Mouse (Mus musculus): ENCODE data around the gene Lyplal1. TPM values are rescaled to one million over a fixed set of nuclear protein-coding genes. Genes with fewer than 3 reads are reported as not detected.

Gene Lyplal1
- 8.5 and 9.6 TPM in 2 replicates for polyA plus RNA-seq (2016; fragmentation: Nextera tagmentation; extraction: Ambion mirVana)

- H3K4me3 ChIP-seq, result peak within 1 kb of the TSS; percentile 70
- 5% methylated on average over 40 of the region's 44 CpGs for WGBS (ENCODE audit: insufficient replicate concordance)
- no peaks in the 10 kb centered on the region for H3K9me3 ChIP-seq (replicated peaks)
- no peak within 1 kb of the TSS for H3K27ac ChIP-seq
- peak within 1 kb of the TSS; percentile 72 for H3K9ac ChIP-seq
- H3K4me2 ChIP-seq, result peak within 1 kb of the TSS; percentile 77
- H3K4me1 ChIP-seq, result peaks cover 4% of the 10 kb centered on the region
- no peaks in the 10 kb centered on the region for H3K36me3 ChIP-seq
- H3K27me3 ChIP-seq (replicated peaks), result no peaks in the 10 kb centered on the region
- ATAC-seq, result peak; percentile 95
These were observed at the start of gene Lyplal1 for GRCm38 (mm10) chr1:186116701-186117488. Lyplal1 (minus strand) TSS chr1:186117310.

GRCm38 (mm10) chr1:186163616-186164015 lies 46.5 kb upstream of the Lyplal1 start:
- Histone ChIP-seq H3K4me1 (no peaks in the 10 kb centered on the region), H3K27me3 (replicated peaks) (no peaks in the 10 kb centered on the region), H3K4me3 (no peak overlapping the region), H3K4me2 (no peak overlapping the region), H3K9me3 (replicated peaks) (no peaks in the 10 kb centered on the region), H3K27ac (no peak overlapping the region), H3K36me3 (no peaks in the 10 kb centered on the region), H3K9ac (no peak overlapping the region)
- no peak for ATAC-seq
- 49% methylated on average over 2 of the region's 2 CpGs for WGBS (ENCODE audit: insufficient replicate concordance)

GRCm38 (mm10) chr1:186163206-186163605 lies 46.1 kb upstream of the Lyplal1 start:
- ATAC-seq, result no peak
- no peaks in the 10 kb centered on the region for H3K27me3 ChIP-seq (replicated peaks)

GRCm38 (mm10) chr1:186150376-186150775 lies 33.3 kb upstream of the Lyplal1 start:
- H3K9me3 ChIP-seq (replicated peaks), result no peaks in the 10 kb centered on the region
- H3K4me2 ChIP-seq, result no peak overlapping the region
- ATAC-seq, result no peak
- H3K4me3 ChIP-seq, result no peak overlapping the region
- H3K36me3 ChIP-seq, result no peaks in the 10 kb centered on the region
- 68% methylated on average over 5 of the region's 5 CpGs for WGBS (ENCODE audit: insufficient replicate concordance)
- H3K27me3 ChIP-seq (replicated peaks), result no peaks in the 10 kb centered on the region
- no peaks in the 10 kb centered on the region for H3K4me1 ChIP-seq
- H3K27ac ChIP-seq, result no peak overlapping the region
- H3K9ac ChIP-seq, result no peak overlapping the region

More at GRCm38 (mm10) chr1:186163206-186163605, 46.1 kb upstream of the Lyplal1 start:
- no peaks in the 10 kb centered on the region for H3K4me1 ChIP-seq
- 71% methylated on average over 12 of the region's 12 CpGs for WGBS (ENCODE audit: insufficient replicate concordance)
- no peak overlapping the region for H3K4me2 ChIP-seq
- no peak overlapping the region for H3K9ac ChIP-seq
- no peak overlapping the region for H3K4me3 ChIP-seq
- no peaks in the 10 kb centered on the region for H3K36me3 ChIP-seq
- H3K27ac ChIP-seq, result no peak overlapping the region
- no peaks in the 10 kb centered on the region for H3K9me3 ChIP-seq (replicated peaks)

GRCm38 (mm10) chr1:186145444-186145843 lies 28.3 kb upstream of the Lyplal1 start:
- no peak overlapping the region for H3K4me2 ChIP-seq
- H3K9ac ChIP-seq, result no peak overlapping the region
- ATAC-seq, result no peak
- H3K9me3 ChIP-seq (replicated peaks), result no peaks in the 10 kb centered on the region
- no peak overlapping the region for H3K4me3 ChIP-seq
- H3K27me3 ChIP-seq (replicated peaks), result no peaks in the 10 kb centered on the region
- no peaks in the 10 kb centered on the region for H3K36me3 ChIP-seq
- H3K4me1 ChIP-seq, result no peaks in the 10 kb centered on the region
- 54% methylated on average over 6 of the region's 6 CpGs for WGBS (ENCODE audit: insufficient replicate concordance)
- H3K27ac ChIP-seq, result no peak overlapping the region

- H3K27ac ChIP-seq, result no peak overlapping the region
- ATAC-seq, result no peak
- no peak overlapping the region for H3K4me3 ChIP-seq
- H3K36me3 ChIP-seq, result no peaks in the 10 kb centered on the region
- no peak overlapping the region for H3K9ac ChIP-seq
- H3K27me3 ChIP-seq (replicated peaks), result no peaks in the 10 kb centered on the region
- H3K4me2 ChIP-seq, result no peak overlapping the region
- 43% methylated on average over 2 of the region's 2 CpGs for WGBS (ENCODE audit: insufficient replicate concordance)
- H3K9me3 ChIP-seq (replicated peaks), result no peaks in the 10 kb centered on the region
- H3K4me1 ChIP-seq, result no peaks in the 10 kb centered on the region
These were observed 23.1 kb upstream of the Lyplal1 start for GRCm38 (mm10) chr1:186140191-186140590.

GRCm38 (mm10) chr1:186137873-186138272 lies 20.8 kb upstream of the Lyplal1 start:
- no peak overlapping the region for H3K9ac ChIP-seq
- no peak overlapping the region for H3K4me2 ChIP-seq
- H3K27me3 ChIP-seq (replicated peaks), result no peaks in the 10 kb centered on the region
- 63% methylated on average over 12 of the region's 12 CpGs for WGBS (ENCODE audit: insufficient replicate concordance)
- no peaks in the 10 kb centered on the region for H3K9me3 ChIP-seq (replicated peaks)
- H3K4me3 ChIP-seq, result no peak overlapping the region
- H3K36me3 ChIP-seq, result no peaks in the 10 kb centered on the region
- no peak overlapping the region for H3K27ac ChIP-seq
- no peak for ATAC-seq
- no peaks in the 10 kb centered on the region for H3K4me1 ChIP-seq

GRCm38 (mm10) chr1:186136636-186137380 lies 19.7 kb upstream of the Lyplal1 start:
- no peak overlapping the region for H3K4me2 ChIP-seq
- no peak for ATAC-seq

GRCm38 (mm10) chr1:186131465-186131864 lies 14.4 kb upstream of the Lyplal1 start:
- 67% methylated on average over 3 of the region's 3 CpGs for WGBS (ENCODE audit: insufficient replicate concordance)
- Histone ChIP-seq H3K9me3 (replicated peaks) (no peaks in the 10 kb centered on the region), H3K4me3 (no peak overlapping the region), H3K4me2 (no peak overlapping the region), H3K27ac (no peak overlapping the region), H3K9ac (no peak overlapping the region), H3K4me1 (no peaks in the 10 kb centered on the region), H3K36me3 (no peaks in the 10 kb centered on the region), H3K27me3 (replicated peaks) (no peaks in the 10 kb centered on the region)
- no peak for ATAC-seq

More at GRCm38 (mm10) chr1:186136636-186137380, 19.7 kb upstream of the Lyplal1 start:
- Histone ChIP-seq H3K4me1 (no peaks in the 10 kb centered on the region), H3K27ac (no peak overlapping the region), H3K4me3 (no peak overlapping the region), H3K9ac (no peak overlapping the region), H3K9me3 (replicated peaks) (no peaks in the 10 kb centered on the region), H3K27me3 (replicated peaks) (no peaks in the 10 kb centered on the region), H3K36me3 (no peaks in the 10 kb centered on the region)
- 52% methylated on average over 6 of the region's 6 CpGs for WGBS (ENCODE audit: insufficient replicate concordance)

- 76% methylated on average over 8 of the region's 8 CpGs for WGBS (ENCODE audit: insufficient replicate concordance)
- no peak for ATAC-seq
- no peak overlapping the region for H3K4me2 ChIP-seq
- no peak overlapping the region for H3K27ac ChIP-seq
- no peaks in the 10 kb centered on the region for H3K9me3 ChIP-seq (replicated peaks)
- H3K9ac ChIP-seq, result no peak overlapping the region
- no peaks in the 10 kb centered on the region for H3K36me3 ChIP-seq
- H3K4me1 ChIP-seq, result no peaks in the 10 kb centered on the region
- no peak overlapping the region for H3K4me3 ChIP-seq
- H3K27me3 ChIP-seq (replicated peaks), result no peaks in the 10 kb centered on the region
These were observed 11.8 kb upstream of the Lyplal1 start for GRCm38 (mm10) chr1:186128940-186129339.

- no peaks in the 10 kb centered on the region for H3K9me3 ChIP-seq (replicated peaks)
- ATAC-seq, result no peak
- no peak overlapping the region for H3K27ac ChIP-seq
- no peak overlapping the region for H3K4me3 ChIP-seq
- H3K9ac ChIP-seq, result no peak overlapping the region
- no peaks in the 10 kb centered on the region for H3K36me3 ChIP-seq
- no peaks in the 10 kb centered on the region for H3K27me3 ChIP-seq (replicated peaks)
- no peaks in the 10 kb centered on the region for H3K4me1 ChIP-seq
- H3K4me2 ChIP-seq, result no peak overlapping the region
- WGBS (ENCODE audit: insufficient replicate concordance), result 69% methylated on average over 6 of the region's 6 CpGs
These were observed 9.3 kb upstream of the Lyplal1 start for GRCm38 (mm10) chr1:186126313-186126862.

- no peaks in the 10 kb centered on the region for H3K27me3 ChIP-seq (replicated peaks)
- ATAC-seq, result no peak
- H3K4me1 ChIP-seq, result no peaks in the 10 kb centered on the region
- no peak overlapping the region for H3K9ac ChIP-seq
- no peak overlapping the region for H3K4me3 ChIP-seq
- H3K27ac ChIP-seq, result no peak overlapping the region
- no peak overlapping the region for H3K4me2 ChIP-seq
- H3K36me3 ChIP-seq, result no peaks in the 10 kb centered on the region
- H3K9me3 ChIP-seq (replicated peaks), result no peaks in the 10 kb centered on the region
These were observed 6.6 kb upstream of the Lyplal1 start for GRCm38 (mm10) chr1:186123690-186124089.

All from liver, embryonic 12.5 days (tissue).